Mouse (Mus musculus) embryonic stem cell, embryonic (primary cell): ENCODE data around the gene Cplane1.
"Not testable (repeated sequence)": the region's sequence is repeated elsewhere in the genome, so short reads cannot be mapped to it uniquely, and the experiment has no call there.

Source experiments
- CTCF ChIA-PET, 4 experiments: fragments of 300-600 bp in 2 of 4; fragments of 350-600 bp in 2 of 4; sonication (Branson Sonifier 250); formaldehyde crosslinking; loops; one replicate each; lab custom pipeline; 2022; ENCODE audit warnings: inconsistent platforms in 2 of 4; lab: Charles Lee
- POLR2A ChIA-PET, 4 experiments: fragments of 300-600 bp in 2 of 4; fragments of 350-600 bp in 2 of 4; sonication (Branson Sonifier 250); formaldehyde crosslinking; loops; one replicate each; lab custom pipeline; 2022; ENCODE audit warnings: antibody characterized with exemption in 4 of 4, inconsistent platforms in 1 of 4; lab: Charles Lee

The Cplane1 gene

GRCm38 (mm10) chr15:8168591-8169265 is at the start of gene Cplane1:
Gene Cplane1 (plus strand): TSS chr15:8169106.
- CTCF ChIA-PET = interaction anchor here in 2 of 4 experiments (0.6 kb wide), 2 partner anchors 52 to 188 kb away, joined by 3 read pairs; no protein-coding TSS in a partner anchor
- POLR2A ChIA-PET = interaction anchor here in 3 of 4 experiments (0.6 to 3.3 kb wide), 17 partner anchors 9 to 59 kb away, joined by 3 to 25 read pairs (median 3); partner anchors contain the start of gene Nup155 (in 1 of the 3)

- ChIA-PET CTCF (interaction anchor here in 1 of 4 experiments (1.0 kb wide), 1 partner anchor 14 kb away, joined by 3 read pairs; no protein-coding TSS in a partner anchor), POLR2A (interaction anchor here in 2 of 4 experiments (1.5 to 6.2 kb wide), 6 partner anchors 9 to 33 kb away, joined by 3 to 58 read pairs (median 34); no protein-coding TSS in a partner anchor)
Observed at GRCm38 (mm10) chr15:8129281-8129680, 39.6 kb upstream of the Cplane1 start.

- POLR2A ChIA-PET = interaction anchor here in 2 of 4 experiments (0.7 to 6.2 kb wide), 10 partner anchors 9 to 31 kb away, joined by 3 to 39 read pairs (median 4); no protein-coding TSS in a partner anchor
- CTCF ChIA-PET = interaction anchor here in 3 of 4 experiments (0.6 to 1.6 kb wide), 3 partner anchors 9 to 1386 kb away, joined by 3 read pairs; no protein-coding TSS in a partner anchor
Observed at GRCm38 (mm10) chr15:8131268-8131667, 37.6 kb upstream of the Cplane1 start.

- ChIA-PET POLR2A (interaction anchor here in 3 of 4 experiments (0.7 to 6.2 kb wide), 11 partner anchors 9 to 30 kb away, joined by 3 to 39 read pairs (median 4); partner anchors contain the start of gene Nup155 (in 1 of the 3)), CTCF (interaction anchor here in 3 of 4 experiments (0.6 to 1.6 kb wide), 4 partner anchors 9 to 1386 kb away, joined by 3 read pairs; no protein-coding TSS in a partner anchor)
Observed at GRCm38 (mm10) chr15:8131761-8132160, 37.1 kb upstream of the Cplane1 start.

- CTCF ChIA-PET = no interaction called here
- POLR2A ChIA-PET = interaction anchor here in 1 of 4 experiments (0.7 to 6.2 kb wide), 4 partner anchors 9 to 26 kb away, joined by 3 to 39 read pairs (median 8); no protein-coding TSS in a partner anchor
Observed at GRCm38 (mm10) chr15:8135606-8136005, 33.3 kb upstream of the Cplane1 start.

GRCm38 (mm10) chr15:8161841-8162240 is 7.1 kb upstream of the Cplane1 start:
- ChIA-PET POLR2A (interaction anchor here in 2 of 4 experiments (0.7 to 3.4 kb wide), 42 partner anchors 8 to 591 kb away, joined by 3 to 37 read pairs (median 4); partner anchors contain the start of gene Nup155 (in 1 of the 2)), CTCF (no interaction called here)

- CTCF ChIA-PET = interaction anchor here in 2 of 4 experiments (0.6 kb wide), 2 partner anchors 52 to 187 kb away, joined by 3 read pairs; no protein-coding TSS in a partner anchor
- POLR2A ChIA-PET = interaction anchor here in 3 of 4 experiments (0.6 to 3.3 kb wide), 16 partner anchors 8 to 60 kb away, joined by 3 to 25 read pairs (median 4); no protein-coding TSS in a partner anchor
Observed at GRCm38 (mm10) chr15:8169266-8169746, 400 bp downstream of the Cplane1 start.

GRCm38 (mm10) chr15:8189563-8189962 is 20.7 kb downstream of the Cplane1 start:
- POLR2A ChIA-PET = no interaction called here
- CTCF ChIA-PET = no interaction called here

GRCm38 (mm10) chr15:8190435-8190834 is 21.5 kb downstream of the Cplane1 start:
- CTCF ChIA-PET = no interaction called here
- POLR2A ChIA-PET = interaction anchor here in 1 of 4 experiments (0.6 to 1.4 kb wide), 3 partner anchors 9 to 165 kb away, joined by 3 to 5 read pairs (median 4); no protein-coding TSS in a partner anchor

- CTCF ChIA-PET = no interaction called here
- POLR2A ChIA-PET = no interaction called here
Observed at GRCm38 (mm10) chr15:8200317-8200716, 31.4 kb downstream of the Cplane1 start.

GRCm38 (mm10) chr15:8208362-8208761 is 39.5 kb downstream of the Cplane1 start:
- ChIA-PET CTCF (no interaction called here), POLR2A (no interaction called here)

GRCm38 (mm10) chr15:8214811-8215210 is 45.9 kb downstream of the Cplane1 start:
- CTCF ChIA-PET = no interaction called here
- POLR2A ChIA-PET = no interaction called here

GRCm38 (mm10) chr15:8234167-8234566 is 65.3 kb downstream of the Cplane1 start:
- POLR2A ChIA-PET = interaction anchor here in 1 of 4 experiments (0.7 kb wide), 1 partner anchor 464 kb away, joined by 3 read pairs; no protein-coding TSS in a partner anchor
- CTCF ChIA-PET = not testable (repeated sequence)

GRCm38 (mm10) chr15:8265946-8266345 is 97.0 kb downstream of the Cplane1 start:
- ChIA-PET POLR2A (interaction anchor here in 1 of 4 experiments (1.1 to 1.6 kb wide), 3 partner anchors 13 to 24 kb away, joined by 3 to 6 read pairs (median 3); no protein-coding TSS in a partner anchor), CTCF (interaction anchor here in 1 of 4 experiments (0.6 kb wide), 1 partner anchor 324 kb away, joined by 3 read pairs; no protein-coding TSS in a partner anchor)

- POLR2A ChIA-PET = no interaction called here
Observed at GRCm38 (mm10) chr15:8267211-8267610, 98.3 kb downstream of the Cplane1 start.

GRCm38 (mm10) chr15:8268231-8268630 is 99.3 kb downstream of the Cplane1 start:
- ChIA-PET CTCF (no interaction called here), POLR2A (interaction anchor here in 1 of 4 experiments (1.2 kb wide), 1 partner anchor 29 kb away, joined by 3 read pairs; no protein-coding TSS in a partner anchor)

More at GRCm38 (mm10) chr15:8267211-8267610, 98.3 kb downstream of the Cplane1 start:
- CTCF ChIA-PET = no interaction called here

GRCm38 (mm10) chr15:8271952-8272351 is 103.0 kb downstream of the Cplane1 start:
- ChIA-PET POLR2A (interaction anchor here in 1 of 4 experiments (1.6 kb wide), 1 partner anchor 26 kb away, joined by 3 read pairs; no protein-coding TSS in a partner anchor), CTCF (no interaction called here)

- CTCF ChIA-PET = not testable (repeated sequence)
Observed at GRCm38 (mm10) chr15:8277916-8278315, 109.0 kb downstream of the Cplane1 start.

More at GRCm38 (mm10) chr15:8277916-8278315, 109.0 kb downstream of the Cplane1 start:
- POLR2A ChIA-PET = interaction anchor here in 1 of 4 experiments (0.7 to 3.5 kb wide), 4 partner anchors 8 to 38 kb away, joined by 3 to 12 read pairs (median 6); no protein-coding TSS in a partner anchor
